Mouse (Mus musculus) forelimb bud, embryonic 11.5 days (tissue): ENCODE results near the gene Nol3.

Source experiments
- DNase-seq: peaks from one replicate; pipeline ENCODE4 v3.0.0-alpha.2; 2012; ENCODE audit warnings: low read depth, low spot score

The Nol3 gene

GRCm38 (mm10) chr8:105308428-105308827 lies 32.5 kb downstream of the Nol3 start:
- DNase-seq: no peak

- DNase-seq: no peak
These were observed 33.4 kb downstream of the Nol3 start for GRCm38 (mm10) chr8:105309142-105309847.

GRCm38 (mm10) chr8:105310118-105310517 lies 34.2 kb downstream of the Nol3 start:
- no peak for DNase-seq

GRCm38 (mm10) chr8:105311718-105312117 lies 35.8 kb downstream of the Nol3 start:
- DNase-seq: no peak

- no peak for DNase-seq
These were observed 37.0 kb downstream of the Nol3 start for GRCm38 (mm10) chr8:105312891-105313481.

- no peak for DNase-seq
These were observed 37.9 kb downstream of the Nol3 start for GRCm38 (mm10) chr8:105313622-105314402.

- DNase-seq: no peak
These were observed 39.3 kb downstream of the Nol3 start for GRCm38 (mm10) chr8:105315073-105315769.

- DNase-seq: no peak
These were observed 42.0 kb downstream of the Nol3 start for GRCm38 (mm10) chr8:105317941-105318340.

- DNase-seq: no peak
These were observed 42.8 kb downstream of the Nol3 start for GRCm38 (mm10) chr8:105318662-105319190.

- no peak for DNase-seq
These were observed 47.2 kb downstream of the Nol3 start for GRCm38 (mm10) chr8:105323183-105323582.

- peak; percentile 14 for DNase-seq
These were observed 49.7 kb downstream of the Nol3 start for GRCm38 (mm10) chr8:105325641-105326093.

GRCm38 (mm10) chr8:105326141-105326672 lies 50.3 kb downstream of the Nol3 start, which contains the start of the genes Lrrc29 and Tmem208:
Lrrc29 (minus strand) TSS chr8:105326278.
Tmem208 (plus strand) TSS chr8:105326354.
- DNase-seq: peak; percentile 96

GRCm38 (mm10) chr8:105326968-105327367 lies 51.0 kb downstream of the Nol3 start:
- no peak for DNase-seq

- no peak for DNase-seq
These were observed 54.4 kb downstream of the Nol3 start for GRCm38 (mm10) chr8:105330325-105330724.

- no peak for DNase-seq
These were observed 55.5 kb downstream of the Nol3 start for GRCm38 (mm10) chr8:105331469-105331868.
